Mouse (Mus musculus) layer of hippocampus, adult 9-10 months (tissue): Measurements from ENCODE around the gene Chchd6.

Experiments
- DNase-seq: peaks from one replicate; pipeline ENCODE4 v3.0.0; 2022; ENCODE audit warnings: low spot score

The Chchd6 gene

GRCm38 (mm10) chr6:89508263-89508662, 87.2 kb downstream of the Chchd6 start:
- no peak for DNase-seq

- no peak for DNase-seq
Observed at GRCm38 (mm10) chr6:89499961-89500360, 95.5 kb downstream of the Chchd6 start.

- peak; percentile 42 for DNase-seq
Observed at GRCm38 (mm10) chr6:89498764-89499516, 96.5 kb downstream of the Chchd6 start.

- no peak for DNase-seq
Observed at GRCm38 (mm10) chr6:89496916-89497315, 98.5 kb downstream of the Chchd6 start.

GRCm38 (mm10) chr6:89492368-89492767, 103.1 kb downstream of the Chchd6 start:
- DNase-seq, result no peak

- no peak for DNase-seq
Observed at GRCm38 (mm10) chr6:89490369-89490768, 105.1 kb downstream of the Chchd6 start.

GRCm38 (mm10) chr6:89489533-89489932, 105.9 kb downstream of the Chchd6 start:
- no peak for DNase-seq

GRCm38 (mm10) chr6:89486055-89486454, 109.4 kb downstream of the Chchd6 start:
- no peak for DNase-seq

GRCm38 (mm10) chr6:89481192-89481591, 114.3 kb downstream of the Chchd6 start:
- no peak for DNase-seq

- DNase-seq, result no peak
Observed at GRCm38 (mm10) chr6:89467908-89468307, 127.5 kb downstream of the Chchd6 start.

GRCm38 (mm10) chr6:89467290-89467689, 128.2 kb downstream of the Chchd6 start:
- no peak for DNase-seq

GRCm38 (mm10) chr6:89466875-89467274, 128.6 kb downstream of the Chchd6 start:
- DNase-seq, result no peak

GRCm38 (mm10) chr6:89466053-89466708, 129.3 kb downstream of the Chchd6 start:
- no peak for DNase-seq

- no peak for DNase-seq
Observed at GRCm38 (mm10) chr6:89462223-89462760, 133.2 kb downstream of the Chchd6 start.

- DNase-seq, result no peak
Observed at GRCm38 (mm10) chr6:89461250-89462222, 133.9 kb downstream of the Chchd6 start.

- no peak for DNase-seq
Observed at GRCm38 (mm10) chr6:89459634-89460033, 135.8 kb downstream of the Chchd6 start.

GRCm38 (mm10) chr6:89457601-89458000, 137.9 kb downstream of the Chchd6 start:
- no peak for DNase-seq

GRCm38 (mm10) chr6:89456409-89456961, 139.0 kb downstream of the Chchd6 start:
- DNase-seq, result no peak

- no peak for DNase-seq
Observed at GRCm38 (mm10) chr6:89455523-89456000, 139.9 kb downstream of the Chchd6 start.

GRCm38 (mm10) chr6:89454437-89454836, 141.0 kb downstream of the Chchd6 start:
- DNase-seq, result no peak

- no peak for DNase-seq
Observed at GRCm38 (mm10) chr6:89452976-89453674, 142.3 kb downstream of the Chchd6 start.
